Mouse (Mus musculus): ENCODE results near the gene Cyp2w1.
"Not testable (repeated sequence)": the region's sequence is repeated elsewhere in the genome, so short reads cannot be mapped to it uniquely, and the experiment has no call there.

Cyp2w1 gene

DNA sequence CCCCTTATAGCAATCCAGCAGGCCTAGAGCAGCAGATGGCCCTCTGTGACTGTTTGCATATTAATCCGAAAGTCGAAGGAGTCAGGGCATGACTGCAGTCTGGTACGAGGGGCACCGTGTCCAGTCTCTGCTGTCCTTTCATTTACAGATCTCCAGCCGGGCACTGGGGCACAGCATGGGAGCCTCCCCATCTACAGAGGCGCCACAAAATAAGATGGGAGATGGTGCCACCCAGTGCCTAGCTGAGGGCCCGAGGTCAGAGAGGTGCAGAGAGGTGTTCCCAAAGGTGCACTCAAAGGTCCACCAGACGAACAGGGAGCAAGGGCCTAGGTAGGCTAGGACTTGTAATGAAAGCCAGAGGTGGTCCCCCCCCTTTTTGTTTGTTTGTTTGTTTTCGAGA lies 30.8 kb downstream of the Cyp2w1 start:
- DNase-seq (ENCODE audit: low spot score in 2 of 2), result no peak

DNA sequence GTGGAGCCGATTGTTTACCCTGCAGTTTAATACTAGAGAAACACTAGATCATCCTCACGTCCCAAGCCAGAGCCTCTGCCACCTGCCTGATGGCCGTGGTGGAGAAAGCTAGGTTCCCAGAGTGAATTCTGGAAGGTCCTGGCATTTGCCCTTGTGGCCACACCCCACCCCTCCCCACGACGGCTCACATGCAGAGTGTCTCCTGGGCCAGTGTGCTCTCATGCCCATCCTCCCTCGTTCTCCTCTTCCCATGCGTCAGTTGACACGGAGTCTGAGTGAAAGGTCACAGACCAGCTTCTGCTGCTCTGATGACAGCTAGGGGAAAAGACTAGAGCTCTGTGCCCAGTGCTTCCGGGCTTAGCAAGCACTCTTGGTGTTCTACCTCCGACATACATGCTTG lies 32.1 kb downstream of the Cyp2w1 start:
- DNase-seq (ENCODE audit: low spot score in 2 of 2), result no peak

DNA sequence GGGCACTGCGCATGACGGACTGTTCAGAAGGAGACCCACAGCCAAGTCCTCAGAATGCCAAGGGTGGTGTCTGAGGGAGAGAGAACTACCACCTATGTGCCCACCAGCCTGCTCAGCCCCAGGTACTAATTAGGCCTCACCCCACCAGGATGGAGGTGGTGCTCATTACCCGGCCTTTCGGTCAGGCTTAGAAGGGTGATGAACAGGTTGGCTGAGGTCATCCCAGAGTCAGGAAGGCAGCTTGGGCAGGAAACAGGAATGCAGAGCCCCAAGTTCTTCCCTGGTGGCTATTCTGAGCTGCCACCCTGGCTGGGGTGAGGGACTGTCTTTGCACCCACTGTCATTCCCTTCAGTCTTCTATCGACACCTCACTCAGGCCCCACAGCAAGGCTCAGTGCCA lies 33.6 kb downstream of the Cyp2w1 start:
- DNase-seq (ENCODE audit: low spot score in 2 of 2), result no peak

DNA sequence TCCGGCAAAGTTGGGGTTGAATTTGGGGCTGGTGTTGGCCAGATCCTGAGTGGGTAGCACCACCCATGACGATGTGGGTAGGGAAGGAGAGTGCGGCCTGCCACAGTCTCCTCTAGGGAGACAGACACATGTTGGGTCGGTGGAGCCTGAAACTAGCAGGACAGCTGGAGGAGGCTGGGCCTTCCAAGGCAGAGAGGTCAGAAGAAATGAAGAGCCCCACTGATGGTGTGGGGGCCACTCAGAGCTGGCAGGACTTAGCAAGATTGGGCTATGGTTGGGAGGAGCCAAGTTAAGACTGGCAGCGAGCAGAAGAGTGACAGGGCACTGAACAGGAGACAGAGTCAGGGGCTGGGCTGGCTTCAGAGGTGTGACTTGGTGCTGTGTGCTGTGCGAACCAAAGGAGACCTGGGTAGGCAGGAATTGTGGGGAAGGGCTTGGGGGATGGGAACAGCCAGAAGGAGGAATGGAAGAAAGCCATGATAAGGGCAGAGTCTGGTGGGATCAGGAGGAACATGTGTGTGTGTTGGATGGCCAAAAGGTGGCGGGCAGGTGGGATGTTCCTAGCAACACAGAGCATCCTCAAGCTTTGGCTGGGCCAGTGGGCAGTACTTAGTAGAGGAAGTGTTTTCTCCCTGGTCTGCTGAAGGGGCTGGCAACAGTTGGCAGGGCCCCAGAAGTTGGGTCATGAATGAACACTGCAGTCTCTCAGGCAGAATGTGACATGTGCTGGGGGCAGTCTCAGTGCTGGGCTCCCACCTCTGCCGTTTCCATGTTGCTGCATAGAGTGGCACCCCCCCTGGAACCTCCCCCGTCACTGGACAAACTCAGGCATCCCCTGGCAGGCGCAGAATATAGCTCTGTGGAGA lies 35.1 kb downstream of the Cyp2w1 start:
- DNase-seq (ENCODE audit: low spot score in 2 of 2), result no peak

DNA sequence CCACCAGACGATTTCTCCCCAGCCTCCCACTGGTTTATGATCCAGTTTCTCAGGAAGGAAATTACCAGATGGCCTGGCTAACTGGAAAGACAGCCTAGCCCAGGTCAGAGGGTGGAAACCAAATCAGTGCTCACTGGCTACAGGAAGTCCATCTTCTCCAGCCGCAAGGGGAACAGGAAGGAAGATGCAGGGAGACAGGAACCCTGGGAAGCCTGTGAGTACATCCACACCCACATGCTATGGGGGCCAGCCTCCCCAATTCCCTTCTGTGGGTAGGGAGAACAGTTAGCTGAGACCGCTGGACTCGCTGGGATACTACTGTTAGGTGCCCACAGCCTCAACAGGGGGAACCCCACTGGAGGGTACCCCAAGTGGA lies 35.8 kb downstream of the Cyp2w1 start:
- DNase-seq (ENCODE audit: low spot score in 2 of 2), result no peak

DNA sequence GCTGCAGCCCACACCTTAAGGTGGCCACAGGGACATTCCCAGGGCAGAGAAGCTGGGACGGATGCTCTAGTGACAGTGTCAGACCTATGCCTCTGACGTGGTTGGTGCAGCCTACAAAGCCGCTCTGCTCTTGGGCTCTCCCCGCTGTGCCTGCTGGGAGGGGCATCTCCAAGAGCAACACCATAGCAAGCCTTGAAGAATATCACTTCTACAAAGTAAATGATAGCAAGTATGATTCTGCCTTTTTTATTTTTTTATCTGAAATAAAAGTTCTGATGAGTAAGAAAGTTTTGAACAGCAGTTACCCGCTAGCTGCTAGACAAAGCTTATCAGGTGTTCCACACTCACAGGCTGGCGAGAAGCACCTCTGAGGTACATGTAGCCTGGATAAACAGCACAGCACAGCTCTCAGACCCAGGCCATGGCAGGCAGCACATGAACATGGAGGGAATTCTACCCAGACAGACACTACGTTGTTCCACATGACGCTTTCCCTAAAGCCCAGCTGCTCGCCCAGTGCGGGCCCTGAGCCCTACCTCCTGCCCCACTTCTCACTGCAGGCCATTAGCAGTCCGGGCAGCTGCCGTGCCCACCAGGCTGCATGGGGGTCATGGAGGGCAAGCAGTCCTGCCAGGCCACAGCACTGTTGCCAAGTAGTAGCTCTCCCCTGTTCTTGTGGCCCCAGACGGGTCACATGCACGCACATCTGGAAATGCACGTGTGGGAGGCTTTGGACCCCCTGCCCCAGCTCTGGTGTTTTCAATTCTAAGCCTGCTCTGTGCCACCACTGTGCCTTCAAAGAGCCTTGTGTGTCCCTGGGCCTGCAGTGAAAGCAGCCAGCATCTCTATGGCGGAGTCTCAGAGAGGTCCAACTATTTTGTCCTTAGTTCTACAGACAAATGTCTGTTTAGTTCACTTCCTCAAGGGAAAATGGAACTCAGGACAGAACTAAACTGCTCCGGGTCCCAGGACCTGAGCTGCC lies 36.6 kb downstream of the Cyp2w1 start:
- no peak for DNase-seq (ENCODE audit: low spot score in 2 of 2)

DNA sequence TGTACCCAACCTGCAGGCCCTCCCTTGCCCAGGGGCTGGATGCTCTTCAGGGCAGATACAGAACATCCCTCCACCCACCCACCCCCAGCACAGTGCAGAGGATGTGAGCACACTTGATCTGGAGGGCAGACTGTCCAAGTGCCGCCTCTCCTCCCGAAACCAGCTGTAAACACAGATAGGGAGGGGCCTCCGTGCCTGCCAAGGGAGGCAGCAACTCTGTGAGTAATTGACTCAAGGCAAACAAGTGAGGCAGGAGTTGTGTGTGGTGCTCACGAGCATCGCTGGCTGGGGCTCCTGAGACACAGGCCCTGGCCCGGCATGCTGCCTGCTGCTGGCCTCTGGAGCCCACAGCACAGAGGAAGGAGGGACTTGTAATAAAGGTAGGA lies 37.3 kb downstream of the Cyp2w1 start:
- no peak for DNase-seq (ENCODE audit: low spot score in 2 of 2)

DNA sequence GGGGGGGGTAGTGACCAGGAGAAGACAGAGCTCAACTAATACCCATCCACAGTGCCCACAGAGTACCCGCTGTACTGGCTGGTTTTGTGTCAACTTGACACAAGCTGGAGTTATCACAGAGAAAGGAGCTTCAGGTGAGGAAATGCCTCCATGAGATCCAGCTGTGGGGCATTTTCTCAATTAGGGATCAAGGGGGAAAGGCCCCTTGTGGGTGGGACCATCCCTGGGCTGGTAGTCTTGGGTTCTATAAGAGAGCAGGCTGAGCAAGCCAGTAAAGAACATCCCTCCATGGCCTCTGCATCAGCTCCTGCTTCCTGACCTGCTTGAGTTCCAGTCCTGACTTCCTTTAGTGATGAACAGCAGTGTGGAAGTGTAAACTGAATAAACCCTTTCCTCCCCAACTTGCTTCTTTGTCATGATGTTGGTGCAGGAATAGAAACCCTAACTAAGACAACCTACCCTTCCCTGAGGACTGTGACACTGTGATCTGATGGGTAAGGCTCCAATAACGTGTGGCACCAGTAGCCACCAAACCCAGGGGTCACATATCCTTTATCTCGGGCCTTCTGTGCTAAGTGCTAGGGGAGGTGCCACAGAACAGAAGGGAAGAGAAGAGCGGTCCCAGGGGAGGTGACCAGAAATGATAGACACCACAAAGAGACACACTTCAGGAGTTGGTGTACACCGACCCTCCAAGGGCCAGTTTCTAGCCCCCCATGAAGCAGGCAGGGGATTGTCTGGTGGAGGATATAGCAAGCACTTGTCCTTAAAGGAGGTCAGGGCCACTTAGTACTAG lies 38.1 kb downstream of the Cyp2w1 start:
- not testable (repeated sequence) for DNase-seq (ENCODE audit: low spot score in 2 of 2)

DNA sequence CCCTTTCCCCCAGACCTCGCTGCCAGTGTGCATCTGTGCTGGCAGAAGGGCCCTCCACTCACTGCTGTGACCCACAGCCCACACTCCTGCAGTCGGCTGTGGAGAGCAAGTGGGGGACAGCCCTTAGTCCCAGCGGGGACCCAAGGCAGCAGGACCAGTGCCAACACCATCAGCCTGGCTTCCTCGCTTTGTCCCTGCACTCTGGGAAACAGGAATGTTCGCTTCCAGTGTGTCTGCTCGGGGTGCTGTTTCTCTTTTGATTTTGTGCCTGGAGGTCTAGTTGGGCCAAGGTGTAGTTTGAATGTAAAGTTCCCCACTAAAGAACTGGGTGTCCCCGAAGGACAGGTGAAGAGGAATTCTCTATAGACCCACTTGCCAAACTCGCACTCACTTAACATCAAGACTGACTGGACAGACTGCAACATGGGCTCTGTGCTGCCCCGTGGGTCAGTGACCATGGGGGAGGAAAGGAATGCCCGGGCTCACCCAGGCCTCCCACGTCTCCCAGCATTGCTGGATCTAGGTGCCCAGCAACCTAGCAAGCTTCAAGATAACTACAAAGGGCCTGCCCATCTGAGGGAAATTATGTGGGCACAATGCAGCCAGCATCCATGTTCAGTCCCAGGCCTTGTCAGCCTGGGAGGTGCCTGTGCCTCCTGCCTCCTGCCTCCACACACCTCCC lies 39.0 kb downstream of the Cyp2w1 start:
- DNase-seq (ENCODE audit: low spot score in 2 of 2), result no peak

DNA sequence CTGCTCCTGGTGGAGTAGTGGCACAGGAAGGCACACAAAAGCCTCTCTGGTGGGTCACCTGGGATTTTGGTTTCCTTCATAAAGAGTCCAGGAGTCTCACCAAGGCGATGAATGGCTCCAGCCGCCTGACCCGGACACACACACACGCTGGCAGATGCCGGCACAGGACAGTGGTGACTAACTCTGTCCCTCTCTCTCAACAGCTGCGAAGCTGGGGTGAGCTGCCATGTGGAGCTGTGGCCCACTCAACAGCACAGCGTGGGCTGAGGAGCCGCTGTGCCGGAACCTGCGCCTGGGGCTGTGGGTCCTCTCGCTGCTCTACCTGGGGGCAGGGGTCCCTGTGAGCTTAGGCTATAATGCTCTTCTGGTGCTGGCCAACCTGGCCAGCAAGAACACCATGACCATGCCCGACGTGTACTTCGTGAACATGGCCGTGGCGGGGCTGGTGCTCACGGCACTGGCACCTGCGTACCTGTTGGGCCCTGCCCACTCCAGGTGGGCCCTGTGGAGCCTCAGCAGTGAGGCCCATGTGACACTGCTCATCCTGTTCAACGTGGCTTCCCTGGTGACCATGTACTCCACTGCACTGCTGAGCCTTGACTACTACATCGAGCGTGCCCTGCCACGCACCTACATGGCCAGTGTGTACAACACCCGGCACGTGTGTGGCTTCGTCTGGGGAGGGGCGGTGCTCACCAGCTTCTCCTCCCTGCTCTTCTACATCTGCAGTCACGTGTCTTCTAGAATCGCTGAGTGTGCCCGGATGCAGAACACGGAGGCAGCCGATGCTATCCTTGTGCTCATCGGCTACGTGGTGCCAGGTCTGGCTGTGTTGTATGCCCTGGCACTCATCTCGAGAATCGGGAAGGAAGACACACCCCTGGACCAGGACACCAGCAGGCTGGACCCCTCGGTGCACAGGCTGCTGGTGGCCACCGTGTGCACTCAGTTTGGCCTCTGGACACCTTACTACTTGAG lies 40.1 kb downstream of the Cyp2w1 start:
- DNase-seq (ENCODE audit: low spot score in 2 of 2), result no peak

DNA sequence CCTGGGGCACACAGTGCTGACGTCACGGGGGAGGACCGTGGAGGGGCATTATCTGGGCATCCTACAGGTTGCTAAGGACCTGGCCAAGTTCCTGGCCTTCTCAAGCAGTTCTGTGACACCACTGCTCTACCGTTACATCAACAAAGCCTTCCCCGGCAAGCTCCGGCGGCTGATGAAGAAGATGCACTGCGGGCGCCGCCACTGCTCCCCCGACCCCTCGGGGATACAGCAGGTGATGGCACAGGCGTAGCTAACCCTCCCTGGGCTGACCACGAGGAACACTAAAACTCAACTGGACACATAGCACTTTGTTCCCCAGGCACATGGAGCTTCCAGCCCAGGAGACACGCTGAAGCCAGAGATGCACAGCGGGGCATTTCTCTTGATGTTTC lies 40.8 kb downstream of the Cyp2w1 start:
- DNase-seq (ENCODE audit: low spot score in 2 of 2), result no peak

DNA sequence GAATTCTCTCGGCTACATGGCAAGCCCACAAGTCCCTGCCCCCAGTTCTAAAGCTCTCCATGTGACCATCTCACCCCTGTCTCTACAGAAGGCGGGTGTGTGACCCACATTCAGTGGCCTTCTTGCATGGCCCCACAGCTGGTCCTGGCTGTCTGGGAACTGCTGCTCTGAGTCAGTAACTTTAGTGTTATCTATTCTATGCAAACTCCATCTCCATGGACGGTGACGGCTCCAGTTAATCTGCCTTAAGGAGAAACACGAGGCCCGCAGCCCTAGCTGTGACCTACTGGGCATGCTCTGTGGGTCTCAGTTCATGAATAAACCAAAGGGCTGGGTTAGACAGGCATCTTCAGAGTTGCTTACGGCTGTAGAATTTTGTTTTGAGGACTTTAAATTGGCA lies 42.0 kb downstream of the Cyp2w1 start:
- DNase-seq (ENCODE audit: low spot score in 2 of 2), result no peak

DNA sequence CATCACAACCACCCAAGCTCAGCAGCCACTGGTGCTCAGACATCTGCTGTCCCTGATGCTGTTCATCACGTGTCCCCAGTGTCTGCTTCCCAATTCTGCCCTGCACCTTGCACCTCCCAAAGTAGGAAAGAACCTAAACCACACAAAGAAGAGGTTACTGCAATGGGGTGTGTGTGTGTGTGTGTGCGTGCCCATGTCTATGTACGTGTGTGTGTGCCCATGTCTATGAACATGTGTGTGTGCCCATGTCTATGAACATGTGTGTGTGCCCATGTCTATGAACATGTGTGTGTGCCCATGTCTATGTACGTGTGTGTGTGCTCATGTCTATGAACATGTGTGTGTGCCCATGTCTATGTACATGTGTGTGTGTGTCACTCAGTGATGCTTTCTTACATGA lies 43.1 kb downstream of the Cyp2w1 start:
- DNase-seq (ENCODE audit: low spot score in 2 of 2), result no peak

DNA sequence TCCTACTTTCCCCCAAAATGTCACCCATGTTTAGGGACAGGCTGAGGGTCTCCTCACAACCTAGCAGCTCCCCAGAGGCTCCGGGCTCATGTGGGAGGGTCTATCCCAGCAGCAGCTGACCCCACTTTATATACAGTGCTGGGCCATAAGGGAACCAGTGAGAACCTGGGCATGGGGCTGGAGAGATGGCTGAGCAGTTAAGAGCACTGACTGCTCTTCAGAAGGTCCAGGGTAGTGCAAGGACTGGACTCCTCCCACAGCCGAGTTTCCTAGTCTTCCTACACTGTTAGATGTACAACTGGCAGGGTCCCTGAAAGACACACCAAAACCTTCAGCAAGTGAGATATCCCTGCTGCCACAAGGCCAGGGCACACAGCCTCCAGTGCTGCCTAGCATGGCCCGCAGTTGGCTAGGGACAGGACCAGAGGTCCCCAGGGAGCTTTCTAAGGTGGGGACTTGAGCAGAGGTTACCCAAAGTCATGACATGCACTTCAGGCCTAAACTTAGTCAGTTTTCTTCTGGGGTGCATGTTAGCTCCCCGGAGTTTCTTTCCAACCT lies 45.0 kb downstream of the Cyp2w1 start:
- no peak for DNase-seq (ENCODE audit: low spot score in 2 of 2)

DNA sequence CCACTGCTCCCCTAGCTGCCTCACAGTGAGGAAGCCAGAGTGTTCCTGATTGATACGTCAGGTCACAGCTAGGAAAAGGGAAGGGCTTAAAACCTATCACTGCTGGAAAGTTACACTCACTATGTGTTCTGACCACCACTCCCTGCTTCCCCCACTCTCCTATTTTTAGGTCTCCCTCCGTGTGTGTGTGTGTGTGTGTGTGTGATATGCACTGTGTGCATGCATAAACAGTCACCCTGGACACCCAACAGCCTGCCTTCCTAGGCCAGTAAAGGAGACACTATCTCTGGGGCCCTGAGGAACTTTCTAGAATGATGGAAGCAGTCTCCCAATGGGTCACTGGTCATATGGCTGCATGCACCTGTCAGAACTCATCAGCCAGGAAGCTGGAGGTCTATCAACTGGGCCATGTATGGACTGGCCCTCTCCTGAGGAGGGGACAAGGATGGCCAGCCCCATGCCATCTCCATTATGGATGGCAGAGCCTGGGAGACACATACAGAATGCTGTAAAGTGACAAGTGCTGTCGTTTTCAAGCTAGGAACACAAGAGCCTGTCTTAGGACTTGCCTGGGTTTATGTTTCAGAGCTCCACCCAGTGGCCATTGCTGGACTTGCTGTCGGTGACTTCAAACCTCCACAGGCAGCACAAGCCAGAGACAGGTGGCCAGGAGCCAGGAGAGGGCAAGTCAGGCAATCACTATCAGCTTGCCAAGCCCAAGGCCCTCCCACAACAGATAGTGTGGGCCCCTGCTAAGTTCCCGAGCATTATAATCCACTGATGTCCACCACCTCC lies 45.7 kb downstream of the Cyp2w1 start:
- peak; percentile 76 to 90 for DNase-seq (ENCODE audit: low spot score in 2 of 2)

DNA sequence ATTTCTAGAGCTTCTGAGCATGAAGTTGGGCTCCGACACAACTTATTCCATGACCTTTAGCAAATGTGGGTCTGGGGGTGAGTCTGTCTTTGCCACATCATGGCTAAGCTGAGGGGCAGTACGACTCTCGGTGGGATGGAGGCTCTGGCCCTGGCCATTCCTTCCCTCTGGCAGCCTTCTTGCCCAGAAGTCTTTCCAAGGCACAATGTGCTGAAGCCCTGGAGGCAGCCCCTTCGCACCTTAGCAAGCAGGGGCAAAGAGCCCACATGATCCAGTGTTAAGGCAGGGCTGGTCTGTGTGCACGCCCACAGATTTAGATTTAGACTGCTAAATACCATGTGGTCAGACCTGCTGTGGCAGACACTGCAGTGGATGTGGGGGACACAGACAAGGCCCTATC lies 46.4 kb downstream of the Cyp2w1 start:
- no peak for DNase-seq (ENCODE audit: low spot score in 2 of 2)

DNA sequence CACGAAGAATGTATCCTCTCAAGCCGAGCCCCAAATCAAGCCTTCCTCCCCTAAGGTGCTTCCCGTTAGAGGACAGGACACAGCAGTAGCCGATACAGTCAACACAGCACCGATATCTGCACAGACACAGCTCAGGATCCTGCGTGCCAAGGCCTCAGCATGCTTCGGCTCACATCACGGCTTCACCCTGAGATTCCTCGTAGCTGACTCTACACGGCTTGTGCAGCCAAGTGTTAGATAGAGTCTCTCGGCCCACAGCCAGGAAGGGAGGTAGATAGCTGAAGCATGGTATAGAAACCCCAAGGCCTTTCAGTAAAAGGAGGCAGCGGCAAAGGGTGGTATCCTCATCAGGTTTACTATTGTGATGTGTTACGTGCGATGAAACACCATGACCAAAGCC lies 47.6 kb downstream of the Cyp2w1 start:
- DNase-seq (ENCODE audit: low spot score in 2 of 2), result no peak

DNA sequence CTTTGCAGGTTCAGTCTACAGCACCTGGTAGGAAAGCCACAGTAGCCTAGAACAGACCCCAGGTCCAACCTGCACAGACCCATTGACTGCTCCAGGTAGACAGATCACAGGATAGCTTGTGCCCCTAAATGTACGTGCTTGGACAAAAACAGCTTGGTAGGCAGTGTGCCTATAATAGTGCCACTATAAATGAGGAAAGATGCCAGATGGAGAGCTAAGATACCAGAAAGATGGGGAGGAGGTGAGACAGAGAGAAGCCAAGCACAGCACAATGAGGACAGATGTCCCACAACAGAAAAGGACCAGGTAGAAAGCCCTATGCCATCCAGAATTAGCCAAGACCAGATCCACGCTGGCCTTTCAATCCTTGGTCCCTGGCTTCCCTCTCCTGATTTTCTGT lies 49.7 kb downstream of the Cyp2w1 start:
- DNase-seq (ENCODE audit: low spot score in 2 of 2), result no peak

DNA sequence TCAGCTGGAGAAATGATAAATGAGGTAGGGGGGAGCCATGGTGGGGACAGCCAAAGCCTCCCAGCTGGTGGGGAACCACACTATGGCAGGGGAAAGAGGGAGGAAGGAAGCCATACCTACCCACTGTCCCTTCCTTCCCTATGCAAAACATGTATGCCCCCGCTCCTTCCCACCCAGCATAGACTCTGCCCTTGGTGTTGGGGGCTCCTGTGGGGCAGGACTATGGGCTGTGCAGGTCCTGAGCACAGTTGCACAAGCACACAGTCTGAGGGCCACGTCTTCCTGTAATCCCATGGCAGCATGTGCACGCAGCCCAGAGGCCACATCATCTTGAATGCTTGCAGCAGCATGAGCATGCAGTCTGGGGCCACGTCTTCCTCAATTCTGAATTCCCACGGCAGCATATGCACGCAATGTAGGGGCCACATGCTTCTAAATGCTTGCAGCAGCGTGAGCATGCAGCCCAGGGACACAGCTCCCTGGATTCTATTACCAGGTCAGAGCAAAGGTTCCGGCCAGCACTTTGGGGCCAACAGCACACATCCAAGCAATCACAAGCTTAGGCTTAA lies 51.4 kb downstream of the Cyp2w1 start:
- no peak for DNase-seq (ENCODE audit: low spot score in 2 of 2)
